Mouse (Mus musculus): ENCODE measurements around the gene Ptprd.
"Not testable (repeated sequence)": the region's sequence is repeated elsewhere in the genome, so short reads cannot be mapped to it uniquely, and the experiment has no call there.

Ptprd gene

DNA sequence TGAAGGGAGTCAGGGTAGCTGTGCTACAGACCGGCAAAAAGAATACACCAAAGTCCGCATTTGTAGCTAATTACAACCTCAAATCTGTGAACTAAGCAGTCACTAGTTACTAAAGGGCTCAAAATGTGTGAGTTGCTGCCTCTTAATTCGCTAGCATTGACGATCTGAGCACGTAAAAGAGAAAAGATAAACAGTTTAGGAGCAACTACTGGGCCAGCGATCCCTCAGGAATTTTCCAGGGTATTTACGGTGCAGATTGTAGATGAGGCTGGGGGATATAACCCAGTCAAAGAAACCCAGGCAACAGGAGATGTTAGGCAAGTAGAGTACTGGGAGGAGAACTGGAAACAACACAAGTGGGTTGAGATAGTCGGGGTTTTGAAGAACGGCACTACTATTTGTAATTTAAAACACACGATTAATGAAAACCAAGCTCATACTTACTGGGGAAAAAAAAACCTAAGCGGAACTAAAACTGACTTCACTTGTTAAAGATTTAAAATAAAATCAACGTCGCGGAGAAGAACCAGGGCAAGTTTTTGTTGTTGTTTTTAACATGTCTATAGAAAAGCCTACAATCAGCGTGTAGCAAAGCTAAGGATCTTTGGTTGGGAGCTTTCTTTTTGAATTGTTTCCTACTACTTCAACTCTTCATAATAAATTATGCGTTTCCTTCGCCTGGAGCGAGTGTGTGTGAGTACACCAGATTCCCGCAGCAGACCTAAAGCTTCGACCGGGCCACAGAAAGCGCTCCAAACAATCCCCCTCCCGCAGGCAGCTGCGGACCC lies 1762.9 kb downstream of the Ptprd start:
- in situ Hi-C loops (cut with MboI; ENCODE audit: low pct_unique_long_range_greater_than_20kb in 1 of 2, low sequenced_read_pairs in 2 of 2, unreplicated experiment in 1 of 2), result no loop called here

DNA sequence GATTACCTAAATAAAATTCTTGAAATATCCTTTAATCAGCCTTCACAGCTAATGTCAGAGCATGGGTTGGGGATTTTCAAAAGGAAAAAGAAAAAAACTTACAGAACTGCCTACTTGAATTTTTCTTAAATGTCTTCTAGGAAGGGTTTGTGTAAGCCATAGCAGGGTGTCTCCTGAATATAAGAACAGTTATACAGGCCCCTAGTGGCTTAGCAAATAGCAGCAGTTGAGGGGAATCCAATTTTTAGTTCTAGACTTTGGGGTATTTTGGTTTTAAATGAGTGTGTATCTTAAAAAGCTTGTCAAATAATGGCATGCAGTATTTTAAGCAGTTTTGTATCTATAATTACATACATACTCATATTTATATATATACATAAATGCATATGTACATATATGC lies 1764.4 kb downstream of the Ptprd start:
- in situ Hi-C loops (cut with MboI; ENCODE audit: low pct_unique_long_range_greater_than_20kb in 1 of 2, low sequenced_read_pairs in 2 of 2, unreplicated experiment in 1 of 2), result no loop called here

DNA sequence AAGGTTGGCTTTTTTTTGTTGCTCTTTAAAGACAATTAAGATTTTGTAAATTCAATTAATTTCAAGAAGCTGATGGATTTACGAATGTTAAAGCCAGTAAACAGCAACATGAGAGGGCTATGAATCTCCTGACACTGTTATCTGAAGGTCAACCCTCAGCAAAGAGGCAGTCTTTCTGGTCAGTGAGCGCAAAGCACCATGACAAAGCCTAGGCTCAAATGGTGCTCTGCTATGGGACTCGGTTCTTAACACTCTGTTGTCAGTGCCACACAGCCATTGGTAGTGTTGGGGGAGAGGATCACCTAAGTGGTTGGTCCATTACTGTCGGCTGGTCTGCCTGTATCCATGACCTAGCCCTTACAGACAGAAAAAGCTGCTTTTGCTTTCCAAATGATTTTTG lies 1767.0 kb downstream of the Ptprd start:
- in situ Hi-C loops (cut with MboI; ENCODE audit: low pct_unique_long_range_greater_than_20kb in 1 of 2, low sequenced_read_pairs in 2 of 2, unreplicated experiment in 1 of 2), result no loop called here

DNA sequence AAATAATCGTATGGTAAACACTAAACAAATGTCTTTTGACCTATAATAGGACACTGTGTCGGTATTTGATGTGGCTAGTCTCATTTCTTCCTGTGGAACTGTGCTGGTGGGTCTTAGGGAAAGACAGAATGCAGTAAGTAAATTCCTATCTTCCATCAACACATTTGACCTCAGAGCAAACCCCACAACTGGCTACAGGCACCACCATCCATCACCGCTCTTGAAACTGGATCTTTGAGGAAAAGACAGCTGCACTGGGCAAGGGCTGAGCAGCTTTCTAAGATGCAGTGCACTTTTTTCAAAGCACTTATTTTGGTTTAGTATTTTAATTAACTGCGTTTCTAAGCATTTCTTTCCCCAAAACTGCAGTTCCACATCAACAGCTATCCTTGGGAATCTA lies 1768.2 kb downstream of the Ptprd start:
- in situ Hi-C loops (cut with MboI; ENCODE audit: low pct_unique_long_range_greater_than_20kb in 1 of 2, low sequenced_read_pairs in 2 of 2, unreplicated experiment in 1 of 2), result no loop called here

DNA sequence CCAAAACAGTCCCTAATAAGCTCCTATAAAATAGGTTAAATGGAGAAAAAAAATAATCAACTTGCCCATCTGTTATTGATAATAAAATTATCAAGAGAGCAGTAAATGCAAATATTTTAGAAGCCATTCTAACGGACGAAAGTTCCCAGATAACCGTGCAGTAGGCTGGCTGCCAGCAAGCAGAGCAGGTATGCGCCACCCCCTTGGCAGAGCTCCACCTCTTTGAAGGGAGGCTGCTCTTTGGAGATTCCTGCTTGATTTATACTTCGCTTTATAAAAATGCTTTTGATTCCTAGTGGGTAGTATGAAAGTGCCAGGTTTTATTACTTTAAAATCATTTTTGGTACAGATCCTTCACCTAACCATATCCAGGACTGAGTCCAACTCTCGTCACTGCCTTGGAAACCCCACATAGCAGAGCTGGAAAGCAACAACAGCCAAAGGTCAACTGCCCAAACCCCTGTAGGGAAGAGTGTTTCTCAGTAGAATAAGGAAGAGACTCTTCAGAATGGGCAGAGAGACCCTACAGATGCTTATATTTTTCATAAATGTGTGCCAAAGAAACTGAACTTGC lies 1770.9 kb downstream of the Ptprd start:
- in situ Hi-C loops (cut with MboI; ENCODE audit: low pct_unique_long_range_greater_than_20kb in 1 of 2, low sequenced_read_pairs in 2 of 2, unreplicated experiment in 1 of 2), result no loop called here

DNA sequence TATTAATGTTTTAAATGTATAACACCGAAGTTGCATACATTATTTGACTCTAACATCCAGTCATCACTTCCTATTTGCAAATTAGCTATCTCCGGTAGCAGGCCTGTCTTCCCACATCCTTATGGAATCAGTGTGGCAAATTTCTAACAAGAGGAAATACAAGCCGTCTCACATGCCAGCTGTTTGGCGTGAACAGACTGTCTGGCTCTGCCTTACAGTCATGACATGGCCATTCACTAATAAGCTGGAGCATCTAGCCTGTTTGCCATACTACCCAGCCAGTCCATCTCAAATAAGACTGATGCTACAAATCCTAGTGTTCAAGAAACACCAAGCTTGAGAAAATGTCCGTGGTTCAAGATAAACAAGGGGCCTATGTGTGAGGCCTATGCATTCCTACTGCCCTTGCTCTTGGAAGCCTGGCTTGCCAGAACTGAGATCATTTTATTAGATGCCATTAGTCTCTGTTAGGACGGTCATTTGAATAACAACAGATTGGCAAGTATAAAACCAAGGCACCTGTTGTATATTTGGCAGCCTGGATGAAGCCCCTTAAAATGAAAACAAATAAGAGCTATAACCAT lies 1773.2 kb downstream of the Ptprd start:
- in situ Hi-C loops (cut with MboI; ENCODE audit: low pct_unique_long_range_greater_than_20kb in 1 of 2, low sequenced_read_pairs in 2 of 2, unreplicated experiment in 1 of 2), result no loop called here

DNA sequence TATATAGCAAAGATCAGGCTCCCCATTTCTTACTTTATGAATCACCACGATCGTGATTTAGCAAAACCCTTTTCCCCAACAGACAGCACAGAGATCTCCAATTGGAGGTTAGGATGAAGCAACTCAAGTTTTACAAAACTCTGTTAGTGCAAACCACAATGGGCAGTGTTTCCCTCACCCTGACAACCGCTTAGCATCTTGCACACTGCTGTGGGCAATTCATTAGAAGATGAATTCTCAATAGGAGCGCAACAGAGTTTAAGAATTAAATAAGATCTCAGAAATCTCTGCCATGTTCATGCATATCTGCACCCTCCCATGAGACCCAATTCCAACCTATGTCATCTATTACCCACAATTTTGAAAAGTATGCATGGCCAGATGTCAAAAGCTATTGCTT lies 1773.7 kb downstream of the Ptprd start:
- in situ Hi-C loops (cut with MboI; ENCODE audit: low pct_unique_long_range_greater_than_20kb in 1 of 2, low sequenced_read_pairs in 2 of 2, unreplicated experiment in 1 of 2), result no loop called here

DNA sequence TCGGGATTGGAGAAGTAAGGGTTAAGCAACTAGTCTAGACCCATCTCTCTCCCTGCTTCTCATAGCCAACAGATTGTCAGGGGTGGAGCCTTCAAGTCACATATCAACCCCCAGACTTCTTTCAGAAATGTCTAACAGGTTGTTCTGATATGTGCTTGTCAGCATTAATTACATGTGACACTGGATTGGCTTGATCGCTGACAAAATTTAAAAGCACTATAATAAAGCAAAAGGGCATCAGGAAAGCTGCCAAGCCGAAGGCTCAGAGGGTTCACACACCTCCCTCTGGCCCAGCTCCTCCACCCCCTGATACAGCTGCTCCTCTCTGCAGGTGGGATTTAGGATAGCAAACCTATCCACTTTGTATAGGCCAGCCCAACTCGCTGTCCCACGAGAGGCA lies 1775.8 kb downstream of the Ptprd start:
- in situ Hi-C loops (cut with MboI; ENCODE audit: low pct_unique_long_range_greater_than_20kb in 1 of 2, low sequenced_read_pairs in 2 of 2, unreplicated experiment in 1 of 2), result no loop called here

DNA sequence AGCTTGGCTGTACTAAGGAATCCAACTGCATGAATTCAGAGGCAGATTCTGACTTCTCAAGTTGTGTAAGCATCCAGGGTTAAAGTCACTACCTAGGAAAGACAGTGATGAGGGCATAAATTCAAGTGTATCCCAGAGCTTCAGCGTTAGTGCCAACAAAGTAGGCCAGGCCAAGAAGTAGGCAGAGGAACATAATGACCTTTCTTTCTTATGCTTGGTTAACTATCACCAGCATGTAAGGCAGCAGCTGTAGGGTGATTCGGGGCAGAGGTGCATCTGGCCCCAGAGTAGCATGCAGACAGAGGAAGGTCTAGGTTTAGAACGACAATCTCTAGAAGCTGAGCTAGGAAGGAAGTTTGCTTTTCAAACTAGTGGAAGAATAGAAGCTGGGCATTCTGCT lies 1782.0 kb downstream of the Ptprd start:
- in situ Hi-C loops (cut with MboI; ENCODE audit: low pct_unique_long_range_greater_than_20kb in 1 of 2, low sequenced_read_pairs in 2 of 2, unreplicated experiment in 1 of 2), result no loop called here

DNA sequence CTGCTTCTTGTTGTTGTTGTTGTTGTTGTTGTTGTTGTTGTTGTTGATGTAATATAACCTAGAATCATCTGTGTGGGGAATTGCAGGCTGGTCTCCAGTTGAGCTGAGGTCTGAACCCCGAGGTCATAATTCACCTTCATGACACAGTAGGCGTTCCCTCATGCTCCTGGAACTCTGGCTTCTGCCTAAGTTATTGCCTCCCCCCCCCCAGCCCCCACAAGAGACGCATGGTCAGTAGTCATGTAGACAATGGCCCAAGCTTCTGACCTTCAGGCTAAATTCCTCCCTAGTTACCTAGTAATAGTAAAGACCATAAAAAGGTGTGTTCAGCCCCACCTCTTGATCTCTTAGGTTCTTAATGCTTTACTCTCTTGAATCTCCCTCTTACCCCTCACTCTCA lies 1784.7 kb downstream of the Ptprd start:
- in situ Hi-C loops (cut with MboI; ENCODE audit: low pct_unique_long_range_greater_than_20kb in 1 of 2, low sequenced_read_pairs in 2 of 2, unreplicated experiment in 1 of 2), result not testable (repeated sequence)

DNA sequence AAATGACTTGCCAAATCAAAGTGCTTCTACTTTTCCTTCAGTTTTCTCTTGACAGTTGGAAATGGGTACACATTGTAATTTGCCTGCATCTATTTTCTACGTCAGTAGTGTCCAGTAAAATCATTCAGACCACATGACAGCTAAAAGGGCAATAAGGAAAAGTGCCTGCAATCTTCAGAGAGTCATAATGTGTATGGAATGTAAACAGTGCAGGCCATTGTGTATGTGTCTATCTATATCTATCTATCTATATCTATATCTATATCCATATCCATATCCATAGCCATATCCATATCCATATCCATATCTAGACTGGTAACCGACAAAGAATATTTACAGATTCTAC lies 1786.6 kb downstream of the Ptprd start:
- in situ Hi-C loops (cut with MboI; ENCODE audit: low pct_unique_long_range_greater_than_20kb in 1 of 2, low sequenced_read_pairs in 2 of 2, unreplicated experiment in 1 of 2), result no loop called here

DNA sequence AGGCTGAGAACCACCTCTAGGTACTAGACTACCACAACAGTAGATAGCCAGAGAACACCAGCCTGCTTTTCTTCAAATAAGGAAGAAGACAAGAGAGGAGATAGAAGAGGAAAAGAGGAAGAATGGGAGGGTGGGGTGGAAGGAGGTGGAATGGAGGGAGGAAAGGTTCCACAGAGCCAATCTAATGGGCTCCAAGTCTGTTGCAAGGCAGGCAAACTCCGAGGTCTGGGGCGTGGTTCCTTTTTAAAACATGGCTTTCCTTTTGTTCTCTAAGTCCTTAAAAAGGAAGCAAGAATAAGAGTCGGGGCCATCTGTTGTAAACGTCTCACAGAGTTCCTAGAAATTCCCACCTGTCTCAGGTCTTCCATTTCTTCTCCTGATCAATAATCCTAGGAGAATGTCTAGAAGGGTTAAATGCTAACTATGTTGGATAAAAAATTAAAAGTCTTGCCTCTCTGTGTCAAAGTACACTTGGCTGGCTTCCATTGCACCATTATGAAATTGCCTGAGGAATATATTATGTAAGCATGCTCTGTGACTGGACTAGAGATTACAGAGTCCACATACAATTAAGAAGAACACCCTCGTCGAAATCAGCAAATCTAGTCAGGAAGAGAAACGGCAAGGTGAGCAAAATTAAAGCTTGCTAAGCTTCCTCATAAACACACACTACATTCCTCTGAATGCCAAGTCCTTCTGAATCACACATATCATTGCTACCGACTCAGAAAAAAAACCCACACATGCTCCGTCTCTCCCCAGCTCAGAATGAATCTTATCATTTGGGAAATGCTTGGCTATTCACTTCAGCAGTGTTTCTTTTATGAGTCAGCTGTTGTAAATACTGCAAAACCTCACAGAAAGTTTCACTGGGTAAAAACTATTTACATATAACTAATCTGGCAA lies 1787.2 kb downstream of the Ptprd start:
- in situ Hi-C loops (cut with MboI; ENCODE audit: low pct_unique_long_range_greater_than_20kb in 1 of 2, low sequenced_read_pairs in 2 of 2, unreplicated experiment in 1 of 2), result no loop called here

DNA sequence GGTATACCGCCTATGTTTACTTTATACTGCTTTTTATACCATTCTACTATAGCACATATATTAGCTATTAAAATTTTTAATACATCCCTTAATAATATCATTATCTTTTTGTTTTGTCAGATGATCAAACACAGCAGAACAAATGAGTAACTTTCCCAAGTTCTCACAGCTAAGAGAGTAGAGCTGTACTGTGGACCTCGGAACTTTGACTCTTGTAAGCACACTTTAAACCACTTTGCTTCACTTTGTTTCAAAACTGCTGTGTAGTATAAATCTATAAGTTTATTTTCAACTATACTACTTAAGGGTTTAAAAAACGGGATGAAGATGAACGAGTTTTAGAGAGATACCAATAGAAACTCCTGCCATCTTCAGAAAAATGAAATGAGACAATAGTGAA lies 1789.6 kb downstream of the Ptprd start:
- in situ Hi-C loops (cut with MboI; ENCODE audit: low pct_unique_long_range_greater_than_20kb in 1 of 2, low sequenced_read_pairs in 2 of 2, unreplicated experiment in 1 of 2), result no loop called here

DNA sequence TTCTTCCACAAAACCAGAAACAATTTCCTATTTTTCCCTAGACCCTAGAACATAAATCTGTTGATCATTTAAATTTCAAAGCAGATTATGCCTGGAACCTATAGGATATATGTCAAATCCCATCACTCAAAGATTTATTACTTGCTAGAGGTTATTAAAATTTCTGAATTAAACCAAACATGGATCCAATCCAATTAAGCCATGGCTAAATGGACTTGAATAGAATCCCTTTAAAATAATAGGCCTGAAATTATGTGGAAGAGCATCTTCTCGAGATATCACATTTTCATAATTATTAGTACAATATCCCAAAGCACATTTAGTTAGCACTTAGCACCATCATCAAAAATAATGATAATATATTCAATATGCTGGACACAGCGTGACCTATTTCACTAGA lies 1792.1 kb downstream of the Ptprd start:
- in situ Hi-C loops (cut with MboI; ENCODE audit: low pct_unique_long_range_greater_than_20kb in 1 of 2, low sequenced_read_pairs in 2 of 2, unreplicated experiment in 1 of 2), result no loop called here

DNA sequence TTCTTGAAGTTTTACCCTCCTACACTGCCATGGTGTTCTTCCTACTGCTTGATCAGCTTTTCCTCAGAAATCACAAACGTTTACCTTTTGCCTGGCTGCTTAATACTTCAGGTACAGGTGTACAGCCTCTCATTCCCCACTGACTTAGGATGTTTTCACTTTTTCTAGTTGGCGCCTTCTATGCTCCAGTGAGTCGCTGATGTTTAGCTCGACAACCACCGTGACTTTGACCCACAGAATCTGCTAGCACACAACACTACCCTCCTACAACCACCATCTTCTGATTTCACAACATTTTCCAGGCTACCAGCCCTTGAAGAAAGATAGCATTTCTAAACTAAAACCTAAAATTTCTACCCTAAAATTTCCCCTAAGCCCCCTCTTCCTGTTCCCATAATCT lies 1794.1 kb downstream of the Ptprd start:
- in situ Hi-C loops (cut with MboI; ENCODE audit: low pct_unique_long_range_greater_than_20kb in 1 of 2, low sequenced_read_pairs in 2 of 2, unreplicated experiment in 1 of 2), result no loop called here

DNA sequence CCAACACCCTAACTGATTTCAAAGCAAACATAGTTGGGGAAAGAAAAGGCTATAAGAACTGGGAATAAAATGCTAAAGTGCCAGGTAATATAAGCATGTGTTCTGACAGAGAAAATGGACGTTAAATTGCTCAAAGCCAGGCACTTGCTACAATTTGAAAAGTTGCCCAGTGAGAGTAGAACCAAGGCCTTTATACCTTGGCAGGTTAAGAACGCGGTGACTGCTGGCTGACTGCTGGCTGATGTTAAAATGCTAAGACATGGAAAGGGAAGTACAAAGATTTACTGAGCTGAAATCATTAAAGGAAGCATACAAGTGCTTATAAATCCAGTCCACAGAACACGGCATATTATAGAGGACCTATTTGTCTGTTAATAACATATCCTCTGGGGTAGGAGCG lies 1796.1 kb downstream of the Ptprd start:
- in situ Hi-C loops (cut with MboI; ENCODE audit: low pct_unique_long_range_greater_than_20kb in 1 of 2, low sequenced_read_pairs in 2 of 2, unreplicated experiment in 1 of 2), result no loop called here

DNA sequence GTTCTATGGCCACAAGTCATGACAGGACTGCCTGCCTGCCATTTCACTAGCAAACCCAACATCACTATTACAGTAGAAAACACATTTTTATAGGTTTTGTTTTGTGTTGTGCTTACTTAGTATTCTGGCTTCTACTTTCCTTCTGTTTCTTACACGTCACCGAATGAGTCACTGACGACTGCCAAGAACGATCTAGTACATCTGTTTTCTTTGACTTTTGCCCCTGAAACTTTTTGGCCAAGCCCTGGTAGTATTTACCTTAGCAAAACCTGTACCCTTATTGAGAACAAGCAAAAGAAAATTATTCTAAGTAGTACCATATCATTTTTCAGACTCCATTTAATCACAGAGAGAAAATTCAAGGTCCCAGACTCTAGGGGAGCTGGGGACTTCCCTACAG lies 1797.2 kb downstream of the Ptprd start:
- in situ Hi-C loops (cut with MboI; ENCODE audit: low pct_unique_long_range_greater_than_20kb in 1 of 2, low sequenced_read_pairs in 2 of 2, unreplicated experiment in 1 of 2), result no loop called here

DNA sequence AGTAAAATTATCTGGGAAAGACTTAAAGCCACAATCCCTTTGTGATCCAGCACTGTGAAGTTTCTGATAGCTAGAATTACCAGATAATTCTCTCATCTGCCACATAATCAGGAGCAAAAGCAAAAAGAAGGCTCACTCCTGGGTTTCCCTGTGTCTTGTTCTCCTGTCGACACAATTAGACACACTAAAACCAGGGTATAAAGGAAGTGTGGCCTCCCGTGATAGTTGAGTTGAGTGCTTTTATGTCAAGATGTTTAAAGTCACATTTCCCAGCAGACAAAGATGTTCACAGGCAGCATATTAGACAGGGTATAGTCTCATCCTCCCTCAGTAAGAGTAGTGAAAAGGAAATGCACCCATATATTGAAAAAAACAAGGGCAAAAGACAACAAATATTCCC lies 1801.7 kb downstream of the Ptprd start:
- in situ Hi-C loops (cut with MboI; ENCODE audit: low pct_unique_long_range_greater_than_20kb in 1 of 2, low sequenced_read_pairs in 2 of 2, unreplicated experiment in 1 of 2), result no loop called here

DNA sequence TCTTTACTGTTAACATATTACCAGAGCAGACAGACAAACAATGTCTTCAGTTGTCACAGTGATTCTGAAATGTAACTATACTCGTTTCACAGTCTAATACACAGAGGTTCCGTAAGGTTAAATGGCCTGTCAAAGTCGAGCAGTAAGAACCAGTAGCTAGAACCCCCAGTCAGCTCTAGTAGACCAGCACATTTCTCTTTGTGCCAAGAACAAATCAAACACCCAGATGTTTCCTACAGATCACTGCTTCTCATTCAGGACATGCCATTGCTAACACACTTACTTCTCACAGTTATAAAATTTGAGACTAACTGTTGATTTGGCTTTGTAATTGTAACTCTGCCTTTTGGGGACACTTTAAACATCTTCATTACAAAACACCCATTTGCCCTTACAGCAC lies 1802.6 kb downstream of the Ptprd start:
- in situ Hi-C loops (cut with MboI; ENCODE audit: low pct_unique_long_range_greater_than_20kb in 1 of 2, low sequenced_read_pairs in 2 of 2, unreplicated experiment in 1 of 2), result no loop called here

All from mouse embryonic stem cell (cell line).